Mouse (Mus musculus): Measurements from ENCODE around the gene Olfr1206. TPM values are rescaled to one million over a fixed set of nuclear protein-coding genes. Genes with fewer than 3 reads are reported as not detected.

Gene Olfr1206
- not detected for polyA plus RNA-seq (2015; fragmentation: Illumina TruSeq; extraction: RNeasy Lipid Tissue Mini Kit (QIAGEN cat#74804); ENCODE audit: insufficient read depth, low read depth, low replicate concordance)

DNA sequence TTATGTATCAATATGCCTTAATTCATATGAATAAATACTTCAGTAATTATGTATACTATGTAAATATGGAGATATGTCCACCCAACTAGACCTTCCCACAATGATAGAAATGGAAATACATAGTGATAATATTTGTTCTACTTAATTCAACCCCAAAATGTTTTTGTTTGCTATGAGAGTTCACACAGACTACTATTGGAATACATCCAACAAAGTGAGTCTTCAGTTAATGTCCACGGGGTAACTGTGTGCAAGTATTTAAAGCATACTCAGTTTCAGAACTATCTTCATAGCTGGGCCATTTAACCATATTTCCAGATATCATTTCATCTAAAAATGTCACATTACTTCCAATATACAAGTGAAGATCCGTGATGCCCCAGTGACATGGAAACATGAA is at the start of gene Olfr1206:
Gene Olfr1206 (plus strand): TSS at position 301 of the 400 bp plus-strand sequence.

DNA sequence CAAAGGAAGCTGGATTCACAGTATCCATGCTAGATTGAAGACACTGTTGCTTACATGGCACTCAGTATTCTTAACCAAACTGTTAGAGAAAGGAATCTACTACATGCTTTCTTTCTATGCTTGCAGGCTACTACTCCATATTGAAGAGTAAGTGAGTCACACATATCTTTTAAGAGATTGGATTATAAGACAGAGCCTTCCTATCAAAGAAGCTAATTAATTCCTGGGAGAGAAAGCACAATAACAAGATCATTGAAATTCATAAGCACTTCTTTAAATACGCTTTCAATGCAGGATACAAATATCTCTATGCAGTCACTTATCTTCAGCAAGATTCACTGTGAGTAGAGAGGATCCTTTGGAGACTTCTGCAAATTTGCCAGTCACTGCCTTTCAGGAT is 48.8 kb upstream of the Olfr1206 start, which contains the start of gene Olfr1202:
Gene Olfr1202 (plus strand): TSS at position 301 of the 400 bp plus-strand sequence.

GRCm38 (mm10) chr2:88829437-88829836 is 33.6 kb upstream of the Olfr1206 start, which contains the start of gene Olfr1205:
Gene Olfr1205, plus strand, starts transcription at chr2:88829737.

DNA sequence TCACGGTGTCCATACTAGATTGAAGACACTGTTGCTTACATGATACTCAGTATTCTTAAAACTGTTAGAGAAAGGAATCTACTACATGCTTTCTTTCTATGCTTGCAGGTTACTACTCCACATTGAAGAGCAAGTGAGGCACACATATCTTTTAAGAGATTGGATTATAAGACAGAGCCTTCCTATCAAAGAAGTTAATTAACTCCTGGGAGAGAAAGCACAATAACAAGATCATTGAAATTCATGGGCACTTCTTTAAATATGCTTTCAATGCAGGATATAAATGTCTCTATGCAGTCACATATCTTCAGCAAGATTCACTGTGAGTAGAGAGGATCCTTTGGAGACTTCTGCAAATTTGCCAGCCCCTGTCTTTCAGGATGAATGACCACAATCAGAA is 14.0 kb upstream of the Olfr1206 start, which contains the start of gene Olfr1204:
Gene Olfr1204 (plus strand): TSS at position 301 of the 400 bp plus-strand sequence.

GRCm38 (mm10) chr2:88902211-88902610 is 39.2 kb downstream of the Olfr1206 start, which contains the start of gene Olfr1208:
Gene Olfr1208, minus strand, starts transcription at chr2:88902311.

GRCm38 (mm10) chr2:88915057-88915456 is 52.0 kb downstream of the Olfr1206 start, which contains the start of gene Olfr1209:
Gene Olfr1209, minus strand, starts transcription at chr2:88915157.

Other genes with a start within 250 kb of the Olfr1206 start
- gene Olfr1191-ps1, start 222.7 kb upstream of the Olfr1206 start, polyA plus RNA-seq (2015; fragmentation: Illumina TruSeq; extraction: RNeasy Lipid Tissue Mini Kit (QIAGEN cat#74804); ENCODE audit: insufficient read depth, low read depth, low replicate concordance): not detected
- not detected for gene Olfr1192-ps1, start 214.7 kb upstream of the Olfr1206 start, polyA plus RNA-seq (2015; fragmentation: Illumina TruSeq; extraction: RNeasy Lipid Tissue Mini Kit (QIAGEN cat#74804); ENCODE audit: insufficient read depth, low read depth, low replicate concordance)
- not detected for gene Olfr1193, start 187.6 kb upstream of the Olfr1206 start, polyA plus RNA-seq (2015; fragmentation: Illumina TruSeq; extraction: RNeasy Lipid Tissue Mini Kit (QIAGEN cat#74804); ENCODE audit: insufficient read depth, low read depth, low replicate concordance)
- gene Olfr1195, start 174.0 kb upstream of the Olfr1206 start, polyA plus RNA-seq (2015; fragmentation: Illumina TruSeq; extraction: RNeasy Lipid Tissue Mini Kit (QIAGEN cat#74804); ENCODE audit: insufficient read depth, low read depth, low replicate concordance): not detected
- not detected for gene Olfr1196, start 158.6 kb upstream of the Olfr1206 start, polyA plus RNA-seq (2015; fragmentation: Illumina TruSeq; extraction: RNeasy Lipid Tissue Mini Kit (QIAGEN cat#74804); ENCODE audit: insufficient read depth, low read depth, low replicate concordance)
- gene Olfr1197, start 130.9 kb upstream of the Olfr1206 start, polyA plus RNA-seq (2015; fragmentation: Illumina TruSeq; extraction: RNeasy Lipid Tissue Mini Kit (QIAGEN cat#74804); ENCODE audit: insufficient read depth, low read depth, low replicate concordance): not detected
- not detected for gene Olfr1198, start 111.9 kb upstream of the Olfr1206 start, polyA plus RNA-seq (2015; fragmentation: Illumina TruSeq; extraction: RNeasy Lipid Tissue Mini Kit (QIAGEN cat#74804); ENCODE audit: insufficient read depth, low read depth, low replicate concordance)
- gene Olfr1199, start 102.8 kb upstream of the Olfr1206 start, polyA plus RNA-seq (2015; fragmentation: Illumina TruSeq; extraction: RNeasy Lipid Tissue Mini Kit (QIAGEN cat#74804); ENCODE audit: insufficient read depth, low read depth, low replicate concordance): not detected
- gene Olfr1200, start 92.7 kb upstream of the Olfr1206 start, polyA plus RNA-seq (2015; fragmentation: Illumina TruSeq; extraction: RNeasy Lipid Tissue Mini Kit (QIAGEN cat#74804); ENCODE audit: insufficient read depth, low read depth, low replicate concordance): not detected
- not detected for gene Olfr1201, start 70.2 kb upstream of the Olfr1206 start, polyA plus RNA-seq (2015; fragmentation: Illumina TruSeq; extraction: RNeasy Lipid Tissue Mini Kit (QIAGEN cat#74804); ENCODE audit: insufficient read depth, low read depth, low replicate concordance)
- gene Olfr1202, start 48.7 kb upstream of the Olfr1206 start, polyA plus RNA-seq (2015; fragmentation: Illumina TruSeq; extraction: RNeasy Lipid Tissue Mini Kit (QIAGEN cat#74804); ENCODE audit: insufficient read depth, low read depth, low replicate concordance): not detected
- not detected for gene Olfr1205, start 33.5 kb upstream of the Olfr1206 start, polyA plus RNA-seq (2015; fragmentation: Illumina TruSeq; extraction: RNeasy Lipid Tissue Mini Kit (QIAGEN cat#74804); ENCODE audit: insufficient read depth, low read depth, low replicate concordance)
- not detected for gene Olfr1204, start 13.9 kb upstream of the Olfr1206 start, polyA plus RNA-seq (2015; fragmentation: Illumina TruSeq; extraction: RNeasy Lipid Tissue Mini Kit (QIAGEN cat#74804); ENCODE audit: insufficient read depth, low read depth, low replicate concordance)
- not detected for gene Olfr1208, start 39.1 kb downstream of the Olfr1206 start, polyA plus RNA-seq (2015; fragmentation: Illumina TruSeq; extraction: RNeasy Lipid Tissue Mini Kit (QIAGEN cat#74804); ENCODE audit: insufficient read depth, low read depth, low replicate concordance)
- gene Olfr1209, start 51.9 kb downstream of the Olfr1206 start, polyA plus RNA-seq (2015; fragmentation: Illumina TruSeq; extraction: RNeasy Lipid Tissue Mini Kit (QIAGEN cat#74804); ENCODE audit: insufficient read depth, low read depth, low replicate concordance): not detected
- gene Olfr1211, start 74.9 kb downstream of the Olfr1206 start, polyA plus RNA-seq (2015; fragmentation: Illumina TruSeq; extraction: RNeasy Lipid Tissue Mini Kit (QIAGEN cat#74804); ENCODE audit: insufficient read depth, low read depth, low replicate concordance): not detected
- not detected for gene Olfr1212, start 90.7 kb downstream of the Olfr1206 start, polyA plus RNA-seq (2015; fragmentation: Illumina TruSeq; extraction: RNeasy Lipid Tissue Mini Kit (QIAGEN cat#74804); ENCODE audit: insufficient read depth, low read depth, low replicate concordance)
- gene Gm13762, start 117.0 kb downstream of the Olfr1206 start, polyA plus RNA-seq (2015; fragmentation: Illumina TruSeq; extraction: RNeasy Lipid Tissue Mini Kit (QIAGEN cat#74804); ENCODE audit: insufficient read depth, low read depth, low replicate concordance): not detected
- gene Olfr1214, start 129.4 kb downstream of the Olfr1206 start, polyA plus RNA-seq (2015; fragmentation: Illumina TruSeq; extraction: RNeasy Lipid Tissue Mini Kit (QIAGEN cat#74804); ENCODE audit: insufficient read depth, low read depth, low replicate concordance): not detected
- not detected for gene Olfr1215, start 143.7 kb downstream of the Olfr1206 start, polyA plus RNA-seq (2015; fragmentation: Illumina TruSeq; extraction: RNeasy Lipid Tissue Mini Kit (QIAGEN cat#74804); ENCODE audit: insufficient read depth, low read depth, low replicate concordance)
- not detected for gene Olfr1216, start 155.1 kb downstream of the Olfr1206 start, polyA plus RNA-seq (2015; fragmentation: Illumina TruSeq; extraction: RNeasy Lipid Tissue Mini Kit (QIAGEN cat#74804); ENCODE audit: insufficient read depth, low read depth, low replicate concordance)
- gene Olfr1217, start 168.8 kb downstream of the Olfr1206 start, polyA plus RNA-seq (2015; fragmentation: Illumina TruSeq; extraction: RNeasy Lipid Tissue Mini Kit (QIAGEN cat#74804); ENCODE audit: insufficient read depth, low read depth, low replicate concordance): not detected
- gene Olfr1218, start 198.0 kb downstream of the Olfr1206 start, polyA plus RNA-seq (2015; fragmentation: Illumina TruSeq; extraction: RNeasy Lipid Tissue Mini Kit (QIAGEN cat#74804); ENCODE audit: insufficient read depth, low read depth, low replicate concordance): not detected
- gene Olfr1219, start 220.3 kb downstream of the Olfr1206 start, polyA plus RNA-seq (2015; fragmentation: Illumina TruSeq; extraction: RNeasy Lipid Tissue Mini Kit (QIAGEN cat#74804); ENCODE audit: insufficient read depth, low read depth, low replicate concordance): not detected
- gene Olfr1220, start 243.6 kb downstream of the Olfr1206 start, polyA plus RNA-seq (2015; fragmentation: Illumina TruSeq; extraction: RNeasy Lipid Tissue Mini Kit (QIAGEN cat#74804); ENCODE audit: insufficient read depth, low read depth, low replicate concordance): not detected